Mouse (Mus musculus): ENCODE measurements around the gene Dynlt1a.
"Not testable (repeated sequence)": the region's sequence is repeated elsewhere in the genome, so short reads cannot be mapped to it uniquely, and the experiment has no call there.

The Dynlt1a gene

DNA sequence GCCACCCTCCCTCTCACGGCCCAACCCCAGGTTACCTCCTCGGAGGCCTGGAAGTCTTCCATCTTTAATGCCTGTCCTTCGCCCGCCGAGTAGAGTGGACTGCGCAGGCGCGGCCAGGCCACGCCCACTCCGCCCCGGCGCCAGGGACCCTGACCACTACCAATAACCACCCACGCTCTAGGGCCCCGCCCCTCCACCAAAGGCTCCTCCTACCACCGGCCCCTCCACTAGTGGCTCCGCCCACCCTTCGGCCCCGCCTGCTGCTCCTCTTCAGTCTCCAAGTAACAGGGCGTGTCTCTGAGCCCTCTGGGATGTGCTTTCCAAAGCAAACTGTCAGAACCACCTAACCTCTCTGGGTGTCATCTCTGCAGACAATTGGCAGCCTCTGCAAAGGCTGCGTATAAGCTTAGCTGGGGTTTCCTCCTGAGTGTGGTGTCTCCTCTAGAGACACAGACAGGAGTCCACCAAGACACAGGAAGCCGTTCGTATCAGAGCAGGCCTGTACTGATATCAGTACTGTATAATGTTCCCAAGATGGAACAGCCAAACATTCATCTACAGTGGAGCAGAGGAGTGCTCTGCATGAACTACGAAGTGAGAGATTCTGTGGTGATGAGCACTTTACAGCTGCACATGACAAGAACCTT is at the start of gene Dynlt1a:
Dynlt1a (minus strand) TSS at position 162 of the 647 bp plus-strand sequence.
- peak; percentile 94 for DNase-seq (ENCODE audit: low spot score)

GRCm38 (mm10) chr17:6355256-6355655 is 38.0 kb upstream of the Dynlt1a start:
- DNase-seq (ENCODE audit: low spot score), result not testable (repeated sequence)

- not testable (repeated sequence) for DNase-seq (ENCODE audit: low spot score)
Observed at GRCm38 (mm10) chr17:6342606-6343294, 25.4 kb upstream of the Dynlt1a start.

- not testable (repeated sequence) for DNase-seq (ENCODE audit: low spot score)
Observed at GRCm38 (mm10) chr17:6328997-6329396, 11.7 kb upstream of the Dynlt1a start.

- DNase-seq (ENCODE audit: low spot score), result not testable (repeated sequence)
Observed at GRCm38 (mm10) chr17:6327554-6327953, 10.3 kb upstream of the Dynlt1a start.

DNA sequence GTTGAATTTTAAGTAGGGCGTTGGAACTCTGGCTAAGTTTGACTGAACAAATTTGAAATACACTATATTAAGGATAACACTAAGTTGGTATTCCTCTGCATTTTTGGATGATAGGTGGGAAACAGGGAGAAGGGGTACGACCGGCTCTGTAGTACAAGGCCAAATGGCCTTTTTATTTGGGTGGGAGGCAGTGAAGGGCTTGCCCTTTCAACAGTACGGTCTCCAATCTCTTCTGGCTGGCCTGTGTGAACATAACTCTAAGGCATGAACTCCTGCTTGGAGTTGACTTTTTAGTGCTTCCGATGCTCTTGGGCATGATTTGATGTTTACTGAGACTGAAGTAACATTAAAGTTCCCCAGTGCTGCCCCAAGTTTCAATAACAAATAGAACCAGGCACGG is 8.2 kb upstream of the Dynlt1a start:
- DNase-seq (ENCODE audit: low spot score), result not testable (repeated sequence)

DNA sequence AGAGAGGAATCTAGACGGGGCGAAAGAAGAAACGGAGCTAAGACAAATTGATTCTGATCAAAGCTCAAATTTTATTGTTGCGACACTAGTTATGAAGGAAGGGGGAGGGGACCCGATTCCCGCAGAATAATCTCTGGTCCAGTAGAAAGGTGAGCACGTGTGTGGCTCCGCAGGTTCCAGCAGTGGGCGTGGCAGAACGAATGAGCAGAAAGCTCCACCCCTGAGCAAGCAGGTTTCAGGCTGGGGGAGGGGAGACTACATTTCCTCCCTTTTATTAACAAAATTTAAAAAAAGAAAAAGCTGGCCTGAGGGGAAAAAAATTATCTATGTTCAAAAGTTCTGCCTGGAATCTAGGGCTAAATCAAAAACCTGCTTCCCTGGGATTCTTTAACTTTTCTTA is 7.7 kb upstream of the Dynlt1a start:
- DNase-seq (ENCODE audit: low spot score), result not testable (repeated sequence)

DNA sequence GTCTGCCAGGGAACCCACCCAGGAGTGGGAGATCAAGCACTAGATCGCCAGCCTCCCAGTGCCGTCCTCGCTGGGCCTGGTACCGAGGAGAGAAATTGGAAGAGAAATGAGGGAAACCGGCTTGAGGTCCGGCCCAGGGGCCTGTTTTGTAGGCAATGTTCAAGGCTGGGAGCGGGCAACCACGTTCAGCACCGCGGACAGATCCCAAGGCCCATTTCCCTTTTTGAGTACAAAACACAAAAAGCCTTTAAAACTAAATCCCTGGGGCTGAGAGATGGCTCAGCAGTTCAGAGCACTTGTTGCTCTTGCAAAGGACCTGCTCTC is 4.4 kb upstream of the Dynlt1a start:
- not testable (repeated sequence) for DNase-seq (ENCODE audit: low spot score)

- not testable (repeated sequence) for DNase-seq (ENCODE audit: low spot score)
Observed at GRCm38 (mm10) chr17:6321081-6321777, 3.9 kb upstream of the Dynlt1a start.

DNA sequence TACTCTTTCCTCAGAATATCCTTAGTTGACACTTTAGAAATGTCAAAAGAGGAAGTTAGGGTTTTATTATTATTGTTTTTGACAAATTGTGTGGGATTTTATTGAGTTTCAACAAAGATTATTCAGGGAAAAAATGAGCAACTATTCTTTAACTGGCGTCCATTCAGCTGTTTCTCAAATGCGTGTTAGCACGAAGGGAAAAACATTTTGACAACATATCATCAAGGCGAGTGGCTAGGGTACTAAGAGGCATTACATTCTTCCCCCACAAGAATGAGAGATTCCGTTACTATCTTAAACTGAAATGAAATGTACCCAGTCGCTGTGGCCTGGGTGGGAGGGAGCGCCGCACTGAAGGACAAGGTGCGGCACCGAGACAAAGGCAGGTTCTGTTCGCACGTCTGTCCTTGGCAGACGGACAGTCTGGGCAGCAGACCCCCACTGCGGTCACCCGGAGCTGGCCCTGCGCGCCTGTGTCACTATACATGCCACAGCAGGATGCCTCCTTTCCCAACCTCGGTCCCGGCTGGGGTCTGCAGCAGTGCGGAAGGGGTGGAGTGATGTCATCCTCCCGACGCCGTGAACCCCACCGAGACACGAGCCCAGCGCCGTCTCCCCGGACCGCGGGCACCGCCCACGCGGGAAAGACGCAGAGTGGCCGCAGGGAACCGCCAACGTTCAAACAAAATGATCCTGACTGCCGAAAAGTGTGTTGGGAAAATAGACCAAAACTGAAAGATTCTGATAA is 747 bp downstream of the Dynlt1a start:
- DNase-seq (ENCODE audit: low spot score), result peak; percentile 6

DNA sequence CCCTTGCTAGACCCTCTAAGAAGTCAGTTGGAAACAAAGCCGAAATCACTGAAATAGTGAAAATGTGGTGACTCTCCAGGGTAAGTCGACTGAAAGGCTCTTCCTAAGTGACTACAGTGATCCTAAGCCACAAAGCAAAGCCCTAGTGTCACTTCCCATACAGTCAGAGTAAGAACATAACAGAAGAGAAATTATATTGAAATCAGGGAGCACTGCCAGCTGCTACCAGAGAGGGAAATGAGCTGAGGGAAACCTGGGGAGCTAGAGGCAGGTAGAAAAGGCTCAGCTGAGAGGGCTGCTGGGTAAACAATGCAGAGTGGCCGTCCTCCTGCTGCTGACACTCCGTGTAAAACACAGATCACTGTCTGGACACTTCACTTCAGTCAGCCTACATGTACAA is 1.6 kb downstream of the Dynlt1a start:
- DNase-seq (ENCODE audit: low spot score), result not testable (repeated sequence)

- not testable (repeated sequence) for DNase-seq (ENCODE audit: low spot score)
Observed at GRCm38 (mm10) chr17:6314493-6314892, 2.8 kb downstream of the Dynlt1a start.

- not testable (repeated sequence) for DNase-seq (ENCODE audit: low spot score)
Observed at GRCm38 (mm10) chr17:6312755-6313154, 4.5 kb downstream of the Dynlt1a start.

GRCm38 (mm10) chr17:6311716-6312115 is 5.6 kb downstream of the Dynlt1a start:
- DNase-seq (ENCODE audit: low spot score), result not testable (repeated sequence)

DNA sequence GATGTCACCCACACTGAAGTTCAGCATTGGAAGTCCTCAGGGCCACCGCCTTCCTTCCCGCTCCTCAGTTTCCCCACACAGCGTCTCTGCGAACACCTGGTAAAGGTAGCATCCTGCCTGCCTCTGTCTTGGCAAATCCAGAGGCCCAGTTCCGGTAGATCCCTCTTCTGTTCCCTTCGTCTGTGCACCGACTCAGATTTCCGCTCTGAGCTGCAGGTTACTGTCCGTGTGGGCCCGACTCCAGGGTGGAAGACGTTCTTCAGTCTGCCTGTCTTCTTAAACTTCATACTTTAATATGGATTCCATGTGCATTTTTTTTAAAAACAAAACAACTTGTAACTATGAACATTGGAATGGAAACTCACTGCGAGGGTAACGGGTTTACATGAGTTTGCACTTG is 10.8 kb downstream of the Dynlt1a start:
- not testable (repeated sequence) for DNase-seq (ENCODE audit: low spot score)

- DNase-seq (ENCODE audit: low spot score), result not testable (repeated sequence)
Observed at GRCm38 (mm10) chr17:6305656-6306270, 11.5 kb downstream of the Dynlt1a start.

DNA sequence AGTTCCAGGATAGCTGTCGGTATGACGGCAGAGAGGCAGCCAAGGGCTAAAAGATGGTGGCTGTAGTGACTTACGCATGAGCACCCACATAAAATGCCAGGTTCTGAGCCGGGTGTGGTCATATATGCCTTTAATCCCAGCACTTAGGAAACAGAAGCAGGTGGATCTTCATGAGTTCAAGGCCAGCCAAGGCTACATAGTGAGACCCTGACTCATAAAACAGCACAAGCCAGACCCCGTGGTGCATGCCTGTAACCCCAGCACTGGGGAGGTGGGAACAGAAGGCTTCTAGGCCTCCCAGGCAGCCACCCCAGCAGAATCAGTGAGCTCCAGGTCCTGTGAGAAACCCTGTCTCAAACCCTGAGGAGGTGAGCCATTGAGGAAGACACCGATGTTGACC is 12.4 kb downstream of the Dynlt1a start:
- not testable (repeated sequence) for DNase-seq (ENCODE audit: low spot score)

DNA sequence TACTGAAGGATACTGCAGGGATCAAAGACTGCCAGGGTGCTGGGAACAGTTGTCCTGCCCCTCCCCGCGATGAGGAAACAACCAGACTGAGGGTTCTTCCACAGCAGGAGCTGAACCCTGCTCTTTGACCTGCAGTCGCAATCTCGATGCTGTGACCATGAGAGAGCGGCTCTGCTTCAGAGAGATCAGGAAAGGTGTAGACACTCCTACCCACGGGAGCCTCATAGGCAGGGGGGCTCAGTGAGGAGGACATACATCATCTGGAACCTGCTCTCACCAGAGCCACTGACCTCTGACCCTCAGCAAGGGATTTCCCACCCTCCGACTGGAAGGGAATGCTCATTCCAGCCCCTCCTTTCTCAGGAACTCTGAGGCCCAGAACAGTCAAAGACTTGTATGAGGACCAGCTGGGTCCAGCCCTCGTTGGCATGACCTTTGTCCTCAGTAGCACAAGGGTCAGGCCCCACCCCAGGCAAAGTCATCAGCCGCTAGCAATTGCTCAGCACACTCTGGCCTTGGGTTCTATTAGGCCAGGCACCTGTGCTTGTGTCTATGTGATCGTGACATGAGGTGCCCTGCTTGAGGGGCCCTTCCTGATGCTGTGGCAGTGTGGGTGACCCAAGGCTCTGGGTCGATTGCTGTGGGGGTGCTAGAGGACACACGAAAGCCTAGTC is 17.0 kb downstream of the Dynlt1a start:
- DNase-seq (ENCODE audit: low spot score), result not testable (repeated sequence)

GRCm38 (mm10) chr17:6297060-6297795 is 20.1 kb downstream of the Dynlt1a start:
- not testable (repeated sequence) for DNase-seq (ENCODE audit: low spot score)

GRCm38 (mm10) chr17:6293882-6294281 is 23.4 kb downstream of the Dynlt1a start:
- DNase-seq (ENCODE audit: low spot score), result not testable (repeated sequence)

Measured in embryo, embryonic 10.5 days (tissue).